Mouse (Mus musculus): ENCODE measurements around the gene Hpn.
A peak's percentile ranks its signal among the peaks of the same experiment; 100 is the strongest.

The Hpn gene

GRCm38 (mm10) chr7:31110861-31111385 lies 4.2 kb downstream of the Hpn start:
- no peak for DNase-seq (ENCODE audit: extremely low spot score)

GRCm38 (mm10) chr7:31109796-31110195 lies 5.3 kb downstream of the Hpn start:
- DNase-seq (ENCODE audit: extremely low spot score), result no peak

- no peak for DNase-seq (ENCODE audit: extremely low spot score)
These were observed 6.0 kb downstream of the Hpn start for GRCm38 (mm10) chr7:31109091-31109490.

GRCm38 (mm10) chr7:31107781-31108180 lies 7.3 kb downstream of the Hpn start:
- DNase-seq (ENCODE audit: extremely low spot score), result no peak

- DNase-seq (ENCODE audit: extremely low spot score), result no peak
These were observed 8.9 kb downstream of the Hpn start for GRCm38 (mm10) chr7:31106166-31106565.

GRCm38 (mm10) chr7:31105061-31105768 lies 9.9 kb downstream of the Hpn start:
- DNase-seq (ENCODE audit: extremely low spot score), result peak; percentile 38

- DNase-seq (ENCODE audit: extremely low spot score), result no peak
These were observed 14.3 kb downstream of the Hpn start for GRCm38 (mm10) chr7:31100786-31101185.

- no peak for DNase-seq (ENCODE audit: extremely low spot score)
These were observed 15.5 kb downstream of the Hpn start for GRCm38 (mm10) chr7:31099612-31099982.

GRCm38 (mm10) chr7:31098697-31099611 lies 16.1 kb downstream of the Hpn start:
- no peak for DNase-seq (ENCODE audit: extremely low spot score)

- DNase-seq (ENCODE audit: extremely low spot score), result peak; percentile 89
These were observed 17.4 kb downstream of the Hpn start for GRCm38 (mm10) chr7:31097583-31098248.

GRCm38 (mm10) chr7:31096892-31097564 lies 18.1 kb downstream of the Hpn start:
- DNase-seq (ENCODE audit: extremely low spot score), result no peak

GRCm38 (mm10) chr7:31094774-31095501 lies 20.2 kb downstream of the Hpn start:
- DNase-seq (ENCODE audit: extremely low spot score), result no peak

- no peak for DNase-seq (ENCODE audit: extremely low spot score)
These were observed 25.4 kb downstream of the Hpn start for GRCm38 (mm10) chr7:31089721-31090120.

- DNase-seq (ENCODE audit: extremely low spot score), result no peak
These were observed 26.9 kb downstream of the Hpn start for GRCm38 (mm10) chr7:31088206-31088605.

- DNase-seq (ENCODE audit: extremely low spot score), result no peak
These were observed 27.8 kb downstream of the Hpn start for GRCm38 (mm10) chr7:31087262-31087661.

GRCm38 (mm10) chr7:31086175-31086755 lies 28.8 kb downstream of the Hpn start:
- DNase-seq (ENCODE audit: extremely low spot score), result no peak

- peak; percentile 31 for DNase-seq (ENCODE audit: extremely low spot score)
These were observed 29.9 kb downstream of the Hpn start for GRCm38 (mm10) chr7:31085171-31085570.

- no peak for DNase-seq (ENCODE audit: extremely low spot score)
These were observed 30.9 kb downstream of the Hpn start for GRCm38 (mm10) chr7:31084140-31084539.

- DNase-seq (ENCODE audit: extremely low spot score), result no peak
These were observed 32.1 kb downstream of the Hpn start for GRCm38 (mm10) chr7:31082831-31083588.

GRCm38 (mm10) chr7:31082106-31082505 lies 33.0 kb downstream of the Hpn start:
- no peak for DNase-seq (ENCODE audit: extremely low spot score)

Measured in embryo, embryonic 9.5 days (tissue).